Mouse (Mus musculus): Measurements from ENCODE around the gene Ndufa13. TPM values are rescaled to one million over a fixed set of nuclear protein-coding genes. Genes with fewer than 3 reads are reported as not detected.
A peak's percentile ranks its signal among the peaks of the same experiment; 100 is the strongest.
"Not testable (repeated sequence)": the region's sequence is repeated elsewhere in the genome, so short reads cannot be mapped to it uniquely, and the experiment has no call there.

The Ndufa13 gene
- 178 and 188 TPM in 2 replicates for polyA plus RNA-seq (2015; fragmentation: Nextera tagmentation; extraction: Ambion mirVana)

DNA sequence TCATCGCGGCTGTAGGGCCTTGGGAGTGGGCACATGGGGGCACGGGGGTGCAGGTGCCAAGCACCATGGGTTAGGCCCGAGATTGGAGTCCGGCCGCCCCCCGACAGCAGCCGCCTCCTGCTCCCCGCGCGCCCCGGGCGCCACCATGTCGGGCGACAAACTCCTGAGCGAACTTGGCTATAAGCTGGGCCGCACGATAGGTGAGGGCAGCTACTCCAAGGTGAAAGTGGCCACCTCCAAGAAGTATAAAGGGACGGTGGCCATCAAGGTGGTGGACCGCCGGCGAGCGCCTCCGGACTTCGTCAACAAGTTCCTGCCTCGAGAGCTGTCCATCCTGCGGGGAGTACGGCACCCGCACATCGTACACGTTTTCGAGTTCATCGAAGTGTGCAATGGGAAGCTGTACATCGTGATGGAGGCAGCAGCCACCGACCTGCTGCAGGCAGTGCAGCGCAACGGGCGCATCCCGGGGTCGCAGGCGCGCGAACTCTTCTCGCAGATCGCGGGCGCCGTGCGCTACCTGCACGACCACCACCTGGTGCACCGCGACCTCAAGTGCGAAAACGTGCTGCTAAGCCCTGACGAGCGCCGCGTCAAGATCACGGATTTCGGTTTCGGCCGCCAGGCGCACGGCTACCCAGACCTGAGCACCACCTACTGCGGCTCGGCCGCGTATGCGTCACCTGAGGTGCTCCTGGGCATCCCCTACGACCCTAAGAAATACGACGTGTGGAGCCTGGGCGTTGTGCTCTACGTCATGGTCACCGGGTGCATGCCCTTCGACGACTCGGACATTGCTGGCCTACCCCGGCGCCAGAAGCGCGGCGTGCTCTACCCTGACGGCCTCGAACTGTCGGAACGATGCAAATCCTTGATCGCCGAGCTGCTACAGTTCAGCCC lies at the start of gene Ndufa13, which contains the start of the genes Tssk6 and Yjefn3:
Ndufa13 (minus strand) TSS at position 396 of the 900 bp plus-strand sequence.
Tssk6 (plus strand) TSS at position 22 of the 900 bp plus-strand sequence.
Yjefn3 (minus strand) TSS at position 550 of the 900 bp plus-strand sequence.
- peak within 1 kb of the TSS; percentile 95 for H3K4me2 ChIP-seq (replicated peaks)
- peak; percentile 16 for ATAC-seq (ENCODE audit: insufficient number of reproducible peaks, low FRiP score, low TSS enrichment, low read depth)
- H3K4me1 ChIP-seq, result peaks cover 42% of the 10 kb centered on the region
- no peaks in the 10 kb centered on the region for H3K9me3 ChIP-seq (replicated peaks)
- no peaks in the 10 kb centered on the region for H3K27me3 ChIP-seq
- peak within 1 kb of the TSS; percentile 79 for H3K4me3 ChIP-seq (replicated peaks)
- H3K27ac ChIP-seq (replicated peaks), result peak within 1 kb of the TSS; percentile 96
- 6% methylated on average over 89 of the region's 89 CpGs for WGBS
- H3K36me3 ChIP-seq, result peaks cover 18% of the 10 kb centered on the region; the same call in 1 of the 2 replicates
- H3K9ac ChIP-seq, result peak within 1 kb of the TSS; percentile 66

DNA sequence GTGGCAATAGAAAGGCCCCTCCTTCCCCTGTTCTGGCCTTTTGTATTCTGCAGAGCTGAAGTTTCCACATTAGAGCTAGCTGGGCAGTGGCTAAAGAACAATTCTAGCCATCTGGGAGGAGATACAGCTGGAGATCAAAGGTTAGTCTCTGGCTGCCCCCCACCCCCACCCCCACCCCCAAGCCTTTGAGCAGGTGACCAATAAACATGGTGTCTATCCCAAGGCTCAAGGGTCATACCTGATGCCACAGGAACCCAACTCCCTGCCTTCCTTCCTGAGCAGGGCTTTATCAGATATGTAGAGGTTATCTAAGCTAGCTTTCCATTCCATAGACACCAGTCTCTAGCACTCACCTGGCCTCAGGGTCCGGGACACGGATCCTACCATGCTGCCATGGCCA lies 47.9 kb upstream of the Ndufa13 start:
- no peaks in the 10 kb centered on the region for H3K27me3 ChIP-seq
- no peak overlapping the region for H3K4me2 ChIP-seq (replicated peaks)
- no peaks in the 10 kb centered on the region for H3K9me3 ChIP-seq (replicated peaks)
- WGBS, result 90% methylated on average over 2 of the region's 2 CpGs
- H3K4me3 ChIP-seq (replicated peaks), result no peak overlapping the region
- peaks cover 15% of the 10 kb centered on the region for H3K36me3 ChIP-seq
- H3K9ac ChIP-seq, result no peak overlapping the region
- no peaks in the 10 kb centered on the region for H3K4me1 ChIP-seq
- ATAC-seq (ENCODE audit: insufficient number of reproducible peaks, low FRiP score, low TSS enrichment, low read depth), result no peak
- H3K27ac ChIP-seq (replicated peaks), result no peak overlapping the region

DNA sequence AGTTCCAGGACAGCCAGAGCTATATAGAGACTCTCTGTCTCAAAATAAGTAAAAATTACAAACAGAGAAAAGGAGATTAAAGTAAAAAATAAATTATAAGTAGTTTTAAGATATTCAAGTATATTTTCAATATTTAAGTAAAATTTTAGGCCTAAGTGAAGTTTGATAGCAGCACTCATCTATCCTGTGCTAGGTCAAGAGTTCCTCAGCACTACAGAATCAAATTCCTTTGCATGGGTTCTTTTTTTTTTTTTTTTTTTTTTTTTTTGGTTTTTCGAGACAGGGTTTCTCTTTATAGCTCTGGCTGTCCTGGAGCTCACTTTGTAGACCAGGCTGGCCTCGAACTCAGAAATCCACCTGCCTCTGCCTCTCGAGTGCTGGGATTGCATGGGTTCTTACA lies 40.1 kb upstream of the Ndufa13 start:
- not testable (repeated sequence) for H3K4me2 ChIP-seq (replicated peaks); ATAC-seq (ENCODE audit: insufficient number of reproducible peaks, low FRiP score, low TSS enrichment, low read depth); H3K36me3 ChIP-seq; H3K9me3 ChIP-seq (replicated peaks); H3K27ac ChIP-seq (replicated peaks); H3K4me3 ChIP-seq (replicated peaks); H3K27me3 ChIP-seq; H3K9ac ChIP-seq
- H3K4me1 ChIP-seq, result peaks cover 21% of the 10 kb centered on the region
- 81% methylated on average over 3 of the region's 3 CpGs for WGBS

DNA sequence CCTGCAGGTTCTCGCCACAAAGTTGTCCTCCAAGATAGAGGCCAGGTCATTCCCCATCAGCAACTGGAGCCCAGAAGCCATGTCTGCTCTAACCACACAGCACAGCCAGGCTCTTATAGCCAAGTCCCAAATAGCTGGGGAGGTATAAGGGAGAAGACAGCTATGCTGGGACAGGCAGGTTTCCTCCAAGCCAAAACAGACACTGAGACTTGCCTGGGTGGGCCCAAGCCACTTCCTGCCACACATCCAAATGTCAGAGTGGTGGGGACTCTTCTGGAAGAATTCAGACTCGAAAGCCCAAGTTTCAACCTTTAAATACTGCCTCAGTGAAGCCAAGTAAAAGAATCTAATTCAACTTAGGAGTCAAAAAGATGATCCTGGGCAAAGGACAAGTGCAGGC lies 38.0 kb upstream of the Ndufa13 start:
- Histone ChIP-seq H3K4me2 (replicated peaks) (no peak overlapping the region), H3K9me3 (replicated peaks) (no peaks in the 10 kb centered on the region), H3K4me3 (replicated peaks) (no peak overlapping the region), H3K27me3 (no peaks in the 10 kb centered on the region), H3K4me1 (peaks cover 39% of the 10 kb centered on the region), H3K36me3 (peaks cover 5% of the 10 kb centered on the region; the same call in 1 of the 2 replicates), H3K9ac (no peak overlapping the region), H3K27ac (replicated peaks) (no peak overlapping the region)
- no peak for ATAC-seq (ENCODE audit: insufficient number of reproducible peaks, low FRiP score, low TSS enrichment, low read depth)
- WGBS, result 88% methylated on average over 2 of the region's 2 CpGs

DNA sequence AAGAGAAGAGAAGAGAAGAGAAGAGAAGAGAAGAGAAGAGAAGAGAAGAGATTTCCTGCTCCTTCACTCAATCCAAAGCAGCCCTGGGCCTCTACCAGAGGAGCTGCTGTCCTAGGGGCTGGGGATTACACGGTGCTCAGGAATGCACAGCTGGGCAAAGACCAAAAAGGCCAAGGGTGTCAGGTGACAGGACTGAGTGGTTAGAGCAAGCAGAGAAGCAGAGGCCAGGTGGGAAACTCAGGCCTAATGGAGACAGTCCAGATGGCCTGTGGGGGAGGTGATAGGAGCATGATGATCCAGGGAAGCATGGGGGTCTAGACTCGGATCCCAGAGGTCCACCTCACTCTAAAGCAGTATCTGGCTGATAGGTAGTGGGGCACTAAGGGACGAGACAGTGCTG lies 37.3 kb upstream of the Ndufa13 start:
- H3K27me3 ChIP-seq, result no peaks in the 10 kb centered on the region
- H3K4me3 ChIP-seq (replicated peaks), result no peak overlapping the region
- no peak overlapping the region for H3K27ac ChIP-seq (replicated peaks)
- no peaks in the 10 kb centered on the region for H3K9me3 ChIP-seq (replicated peaks)
- no peak overlapping the region for H3K9ac ChIP-seq
- H3K4me2 ChIP-seq (replicated peaks), result no peak overlapping the region
- peak; percentile 66; the same call in 1 of the 2 replicates for ATAC-seq (ENCODE audit: insufficient number of reproducible peaks, low FRiP score, low TSS enrichment, low read depth)
- H3K4me1 ChIP-seq, result peaks cover 39% of the 10 kb centered on the region
- H3K36me3 ChIP-seq, result peaks cover 5% of the 10 kb centered on the region; the same call in 1 of the 2 replicates
- WGBS, result 19% methylated on average over 3 of the region's 3 CpGs

DNA sequence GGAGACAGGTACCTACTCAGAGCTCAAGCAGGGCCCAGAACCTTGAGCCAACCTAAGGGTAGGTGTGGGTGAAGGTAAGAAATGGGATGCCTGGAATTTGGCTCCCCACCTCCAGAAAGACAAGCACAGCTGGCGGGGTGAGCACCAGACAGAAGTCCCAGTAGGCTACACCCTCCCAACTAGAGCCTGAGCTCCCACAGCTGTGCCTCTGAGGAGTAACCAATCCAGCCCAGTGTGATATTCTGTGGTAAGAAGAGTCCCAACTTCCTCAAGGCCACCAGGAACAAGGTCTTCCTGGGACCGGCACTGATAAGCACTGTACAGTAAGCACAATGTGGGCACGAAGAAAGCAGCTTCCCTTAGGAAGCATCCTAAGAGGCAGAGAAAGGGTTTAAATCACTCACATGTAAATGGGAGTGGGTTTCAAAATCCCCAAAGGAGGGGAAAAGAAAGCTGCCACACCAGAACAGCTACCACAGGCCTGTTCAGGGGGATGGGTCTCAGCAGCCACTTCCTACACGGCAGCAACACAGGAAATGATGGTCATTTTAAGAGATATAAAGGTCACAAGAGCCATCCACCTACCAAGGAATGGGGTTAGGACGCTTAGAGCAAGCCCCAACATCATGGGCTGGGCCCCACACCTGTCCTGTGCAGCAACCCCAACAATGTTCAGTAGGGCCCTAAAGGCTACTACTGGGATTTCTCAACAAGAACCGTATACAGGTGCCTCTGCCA lies 36.1 kb upstream of the Ndufa13 start:
- ATAC-seq (ENCODE audit: insufficient number of reproducible peaks, low FRiP score, low TSS enrichment, low read depth), result no peak
- 0 out of 2 replicates have a peak overlapping the region, but pooled peaks have one; percentile 22 for H3K27ac ChIP-seq (replicated peaks)

DNA sequence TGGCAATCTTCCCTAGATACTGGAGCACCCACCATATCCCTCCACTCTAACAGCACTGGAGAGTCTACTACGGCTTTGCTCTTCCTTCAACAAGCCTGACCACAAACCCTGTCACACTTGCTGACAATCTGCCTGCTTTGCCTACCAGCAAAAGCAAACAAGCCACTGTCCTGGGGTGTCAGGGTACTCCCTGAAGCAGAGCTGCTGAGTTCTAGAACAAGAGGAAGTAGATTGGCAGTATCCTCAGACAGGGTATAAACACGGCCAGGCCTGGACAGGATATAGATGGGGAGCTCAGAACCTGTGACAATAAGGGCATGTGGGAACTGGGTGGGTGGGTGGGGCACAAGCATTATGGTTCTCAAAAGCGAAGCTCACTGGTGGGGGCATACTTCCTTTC lies 35.1 kb upstream of the Ndufa13 start:
- Histone ChIP-seq H3K4me2 (replicated peaks) (no peak overlapping the region), H3K27me3 (no peaks in the 10 kb centered on the region), H3K9ac (no peak overlapping the region), H3K4me1 (peaks cover 39% of the 10 kb centered on the region), H3K27ac (replicated peaks) (no peak overlapping the region; the same call in 1 of the 2 replicates), H3K36me3 (peaks cover 15% of the 10 kb centered on the region; the same call in 1 of the 2 replicates), H3K9me3 (replicated peaks) (no peaks in the 10 kb centered on the region), H3K4me3 (replicated peaks) (no peak overlapping the region)
- ATAC-seq (ENCODE audit: insufficient number of reproducible peaks, low FRiP score, low TSS enrichment, low read depth), result no peak
- 79% methylated on average over 3 of the region's 3 CpGs for WGBS

More for the DNA sequence above, 36.1 kb upstream of the Ndufa13 start:
- no peak overlapping the region for H3K9ac ChIP-seq
- no peak overlapping the region for H3K4me2 ChIP-seq (replicated peaks)
- no peaks in the 10 kb centered on the region for H3K27me3 ChIP-seq
- peaks cover 39% of the 10 kb centered on the region for H3K4me1 ChIP-seq
- 80% methylated on average over 6 of the region's 6 CpGs for WGBS
- H3K9me3 ChIP-seq (replicated peaks), result no peaks in the 10 kb centered on the region
- H3K4me3 ChIP-seq (replicated peaks), result no peak overlapping the region
- peaks cover 11% of the 10 kb centered on the region; the same call in 1 of the 2 replicates for H3K36me3 ChIP-seq

DNA sequence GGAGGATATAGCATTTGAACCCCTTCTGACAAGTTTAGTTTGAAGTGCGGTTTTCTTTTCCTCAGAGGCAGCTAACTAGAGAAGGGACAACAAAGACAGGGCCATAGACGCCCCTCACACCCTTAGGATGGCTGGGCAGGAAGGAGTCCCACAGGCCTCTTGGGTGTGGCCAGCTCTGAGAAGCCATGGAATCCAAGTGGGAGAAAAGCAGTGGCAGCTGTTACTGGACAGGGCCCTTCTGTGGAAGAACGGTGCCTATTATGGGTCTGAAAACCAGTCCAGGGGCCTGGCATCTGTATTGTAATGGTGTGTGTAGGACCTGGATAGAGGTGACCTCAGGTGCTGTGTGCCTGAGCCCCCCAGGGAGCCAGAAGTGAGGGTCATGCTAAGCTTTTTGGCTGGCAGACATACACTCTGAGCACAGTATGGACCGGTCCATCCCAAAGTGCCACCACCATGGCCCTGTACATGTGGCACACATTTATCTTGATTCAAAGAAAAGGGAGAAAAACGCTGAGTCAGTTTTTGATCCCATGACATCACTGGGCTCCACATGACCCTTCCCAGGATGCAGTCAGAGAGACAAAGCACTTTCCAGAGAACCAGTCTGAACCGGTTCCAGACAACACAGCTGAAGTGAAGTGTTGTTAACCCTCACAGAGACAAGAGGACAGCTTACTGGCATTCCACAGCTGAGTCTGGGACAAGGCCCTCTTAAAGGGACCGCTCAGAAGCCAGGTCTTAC lies 33.9 kb upstream of the Ndufa13 start:
- 60% methylated on average over 7 of the region's 7 CpGs for WGBS
- Histone ChIP-seq H3K9ac (no peak overlapping the region), H3K4me2 (replicated peaks) (no peak overlapping the region), H3K36me3 (peaks cover 15% of the 10 kb centered on the region; the same call in 1 of the 2 replicates), H3K4me3 (replicated peaks) (no peak overlapping the region), H3K4me1 (peaks cover 39% of the 10 kb centered on the region), H3K27ac (replicated peaks) (peak overlapping the region; percentile 63), H3K27me3 (no peaks in the 10 kb centered on the region), H3K9me3 (replicated peaks) (no peaks in the 10 kb centered on the region)
- peak; percentile 77 for ATAC-seq (ENCODE audit: insufficient number of reproducible peaks, low FRiP score, low TSS enrichment, low read depth)

DNA sequence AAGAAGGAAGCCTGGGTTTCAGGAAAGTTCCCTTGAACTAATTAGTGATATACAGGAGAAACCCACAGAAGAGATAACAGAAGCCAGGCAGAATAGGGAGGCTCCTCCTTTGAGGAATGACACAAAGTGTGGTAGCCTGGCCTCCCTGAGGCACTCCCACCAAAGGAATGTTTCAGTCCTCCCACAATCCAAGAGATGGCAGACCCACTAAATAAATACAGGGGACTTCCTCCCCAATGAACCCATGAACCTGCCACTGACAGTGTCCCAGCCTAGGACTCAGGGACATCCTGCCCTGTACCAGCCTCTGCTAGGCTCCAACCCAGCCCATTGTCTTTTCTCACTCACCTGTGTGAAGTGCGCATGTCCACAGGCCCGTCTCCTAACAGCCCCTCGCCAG lies 33.1 kb upstream of the Ndufa13 start:
- ATAC-seq (ENCODE audit: insufficient number of reproducible peaks, low FRiP score, low TSS enrichment, low read depth), result no peak
- 87% methylated on average over 3 of the region's 3 CpGs for WGBS
- Histone ChIP-seq H3K36me3 (peaks cover 15% of the 10 kb centered on the region; the same call in 1 of the 2 replicates), H3K27ac (replicated peaks) (peak overlapping the region; percentile 63; the same call in 1 of the 2 replicates), H3K4me2 (replicated peaks) (no peak overlapping the region), H3K9me3 (replicated peaks) (no peaks in the 10 kb centered on the region), H3K27me3 (no peaks in the 10 kb centered on the region), H3K4me3 (replicated peaks) (no peak overlapping the region), H3K9ac (no peak overlapping the region), H3K4me1 (peaks cover 39% of the 10 kb centered on the region)

DNA sequence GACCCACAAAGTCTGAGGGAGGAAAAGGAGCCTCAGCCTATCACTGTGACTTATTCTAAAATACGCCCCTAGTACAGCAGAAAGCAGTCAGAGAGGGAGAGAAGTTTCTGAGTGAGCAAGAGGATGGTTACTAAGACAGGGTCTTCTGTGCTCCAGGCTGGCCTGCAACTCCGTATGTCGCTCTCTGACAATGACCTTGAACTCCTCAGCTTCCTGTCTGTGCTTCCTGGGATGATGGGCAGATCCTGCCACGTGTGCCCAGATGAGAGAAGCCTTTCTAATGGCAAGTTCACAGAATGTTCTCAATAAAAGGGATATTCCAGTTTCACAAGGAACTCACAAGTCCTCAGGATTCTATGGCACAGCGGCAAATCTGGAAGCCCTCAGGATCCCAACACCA lies 32.2 kb upstream of the Ndufa13 start:
- peaks cover 15% of the 10 kb centered on the region; the same call in 1 of the 2 replicates for H3K36me3 ChIP-seq
- no peaks in the 10 kb centered on the region for H3K9me3 ChIP-seq (replicated peaks)
- H3K27me3 ChIP-seq, result no peaks in the 10 kb centered on the region
- H3K4me2 ChIP-seq (replicated peaks), result no peak overlapping the region
- peaks cover 30% of the 10 kb centered on the region for H3K4me1 ChIP-seq
- 79% methylated on average over 5 of the region's 5 CpGs for WGBS
- no peak overlapping the region for H3K4me3 ChIP-seq (replicated peaks)
- no peak overlapping the region for H3K27ac ChIP-seq (replicated peaks)
- no peak overlapping the region for H3K9ac ChIP-seq
- ATAC-seq (ENCODE audit: insufficient number of reproducible peaks, low FRiP score, low TSS enrichment, low read depth), result no peak

Measured in embryonic facial prominence, embryonic 15.5 days (tissue).